Comparison of ENCODE assay signal across 18 mouse cellular contexts in genomic region chr14:48559736-48560135, GRCm38 (mm10).
A peak's percentile ranks its signal among the peaks of the same experiment; 100 is the strongest.
DNase-seq lines count a peak whose midpoint lies in the region; ATAC-seq and TF ChIP-seq lines count a peak whose summit lies in the region.
"Had no signal": no experiment of that assay in that cellular context is flagged by ENCODE, and none has a peak within 500 bp of the region (broad histone marks: within the 10 kb centered on the region; RNA-seq: fewer than 3 reads in every experiment).

No protein-coding gene starts in this region.

- TF ChIP-seq POLR2A in kidney, adult 2 months (IDR thresholded peaks at IDR 0.05; ENCODE audit: low read depth, low read length): no peak
- TF ChIP-seq POLR2A in ES-Bruce4 (IDR thresholded peaks at IDR 0.05; ENCODE audit: insufficient read depth, low read length): no peak

- H3K36me3 ChIP-seq in kidney, adult 2 months (ENCODE audit: control insufficient read depth, insufficient read depth, low read length): no peaks in the 10 kb centered on the region
- H3K36me3 ChIP-seq in ES-Bruce4 (ENCODE audit: control insufficient read depth, insufficient read depth, low read length, poor library complexity, severe bottlenecking): no peaks in the 10 kb centered on the region
- no peaks in the 10 kb centered on the region for H3K36me3 ChIP-seq in liver, postnatal 0 days (replicated peaks; ENCODE audit: insufficient read depth, low read length)
- H3K36me3 ChIP-seq: hindbrain, embryonic 10.5 days; kidney, embryonic 15.5 days had no signal

- 0 out of 2 replicates have a peak, but pooled peaks have one; percentile 30 for ATAC-seq in erythroid progenitor cell, adult 5-6 weeks (replicated peaks; ENCODE audit: low FRiP score, poor library complexity, severe bottlenecking)
- ATAC-seq in liver, postnatal 0 days: no peak

- no peak overlapping the region for H3K4me3 ChIP-seq in kidney, adult 2 months (ENCODE audit: insufficient read depth, low read depth, low read length)
- no peak overlapping the region for H3K4me3 ChIP-seq in ES-Bruce4 (ENCODE audit: low read depth, low read length)
- no peak overlapping the region for H3K4me3 ChIP-seq in liver, postnatal 0 days (ENCODE audit: low read depth, low read length)
- H3K4me3 ChIP-seq: erythroblast, embryonic 14.5 days; gastrocnemius, adult 2 months; hindbrain, embryonic 10.5 days; kidney, embryonic 15.5 days had no signal

- H3K4me1 ChIP-seq in kidney, adult 2 months (ENCODE audit: control insufficient read depth, insufficient read depth, low read length): no peaks in the 10 kb centered on the region
- no peaks in the 10 kb centered on the region for H3K4me1 ChIP-seq in ES-Bruce4 (ENCODE audit: control insufficient read depth, insufficient read depth, low read length)
- no peaks in the 10 kb centered on the region for H3K4me1 ChIP-seq in liver, postnatal 0 days (ENCODE audit: insufficient read depth)
- H3K4me1 ChIP-seq: hindbrain, embryonic 10.5 days; kidney, embryonic 15.5 days had no signal

- H3K27ac ChIP-seq in kidney, adult 2 months (ENCODE audit: insufficient read depth, low read depth, low read length): no peak overlapping the region
- H3K27ac ChIP-seq in ES-Bruce4 (ENCODE audit: insufficient read depth, low read length): no peak overlapping the region
- no peak overlapping the region for H3K27ac ChIP-seq in liver, postnatal 0 days (ENCODE audit: low read depth)
- H3K27ac ChIP-seq: gastrocnemius, adult 2 months; hindbrain, embryonic 10.5 days; kidney, embryonic 15.5 days; macrophage had no signal

- no peak overlapping the region for H3K9ac ChIP-seq in ES-Bruce4 (ENCODE audit: low read depth, poor library complexity, severe bottlenecking)
- no peak overlapping the region for H3K9ac ChIP-seq in liver, postnatal 0 days (replicated peaks)
- H3K9ac ChIP-seq: kidney, embryonic 15.5 days had no signal

- DNase-seq in kidney, adult 2 months: no peak
- DNase-seq in kidney, postnatal 25 days: no peak
- no peak for DNase-seq in liver, postnatal 0 days
- DNase-seq in yolk sac, embryonic 10.5 days (ENCODE audit: low spot score): no peak
- DNase-seq in spleen, postnatal 14 days (ENCODE audit: low spot score in 2 of 2): no peak
- DNase-seq: adrenal gland, adult 2 months; cerebellum, adult 18-20 months; gastrocnemius, adult 2 months; heart, adult 18-20 months; lung, adult 2 months; midbrain, embryonic 14.5 days; thymus, postnatal 14 days had no signal

- no peak overlapping the region for H3K4me2 ChIP-seq in liver, postnatal 0 days (ENCODE audit: low read depth, low read length)
- H3K4me2 ChIP-seq: kidney, embryonic 15.5 days had no signal

- TF ChIP-seq CTCF in kidney, adult 2 months (conservative IDR thresholded peaks at IDR 0.05; ENCODE audit: insufficient read depth, insufficient read length, low read depth, low read length): 0 out of 2 replicates have a peak, but pooled peaks have one; percentile 7
- peak; percentile 19 for TF ChIP-seq CTCF in ES-Bruce4 (IDR thresholded peaks at IDR 0.05; ENCODE audit: low read depth, low read length)
- peak; percentile 39 for TF ChIP-seq CTCF in liver, postnatal 0 days (IDR thresholded peaks at IDR 0.05; ENCODE audit: low read depth)

- no peaks in the 10 kb centered on the region for H3K9me3 ChIP-seq in ES-Bruce4 (replicated peaks; ENCODE audit: control insufficient read depth, insufficient read depth, low read length, poor library complexity, severe bottlenecking)
- no peaks in the 10 kb centered on the region for H3K9me3 ChIP-seq in liver, postnatal 0 days (ENCODE audit: low read length)
- H3K9me3 ChIP-seq: hindbrain, embryonic 10.5 days; kidney, embryonic 15.5 days had no signal

- TF ChIP-seq EP300 in ES-Bruce4 (IDR thresholded peaks at IDR 0.05; ENCODE audit: insufficient read depth, low read depth, low read length): no peak
- TF ChIP-seq EP300 in liver, postnatal 0 days (IDR thresholded peaks at IDR 0.05; ENCODE audit: low read depth): no peak

- 69% methylated on average over 7 of the region's 7 CpGs for WGBS in kidney, adult 2 months
- 61% methylated on average over 7 of the region's 7 CpGs for WGBS in liver, postnatal 0 days (ENCODE audit: insufficient replicate concordance)

- no peaks in the 10 kb centered on the region for H3K27me3 ChIP-seq in kidney, adult 2 months (replicated peaks; ENCODE audit: control insufficient read depth, insufficient read depth, low read length)
- H3K27me3 ChIP-seq in ES-Bruce4 (ENCODE audit: control insufficient read depth, insufficient read depth, low read length, poor library complexity, severe bottlenecking): no peaks in the 10 kb centered on the region
- no peaks in the 10 kb centered on the region for H3K27me3 ChIP-seq in liver, postnatal 0 days (ENCODE audit: insufficient read depth, low read length)
- H3K27me3 ChIP-seq: kidney, embryonic 15.5 days had no signal
